Mouse (Mus musculus) E14TG2a.4 (cell line): ENCODE data around the gene Galr3.
A peak's percentile ranks its signal among the peaks of the same experiment; 100 is the strongest.

Source experiments
- H3K27me3 ChIP-seq: 2 replicates; pipeline ENCODE4 v1.6.1; 2014; ENCODE audit warnings: low read length, control low read depth; ENCODE audit not compliant: insufficient read depth
- H3K36me3 ChIP-seq: 2 replicates; pipeline ENCODE4 v1.6.1; 2014; ENCODE audit warnings: low read length, control low read depth; ENCODE audit not compliant: insufficient read depth
- H3K4me1 ChIP-seq: replicated peaks from 2 replicates; pipeline ENCODE4 v1.6.1; 2014; ENCODE audit warnings: low read depth, low read length, control low read depth
- H3K4me3 ChIP-seq: replicated peaks from 2 replicates; pipeline ENCODE4 v1.5.1; 2014; ENCODE audit warnings: mild to moderate bottlenecking, low read length
- H3K9me3 ChIP-seq: 2 replicates; pipeline ENCODE4 v1.6.1; 2014; ENCODE audit warnings: low read length, control low read depth
- CTCF ChIP-seq: conservative IDR thresholded peaks from 2 replicates; pipeline ENCODE4 v1.5.1; 2014; ENCODE audit warnings: low read length
- NANOG ChIP-seq: IDR thresholded peaks from 2 replicates; pipeline ENCODE4 v1.6.1; 2014; ENCODE audit warnings: borderline replicate concordance, low read length, mixed read lengths
- POU5F1 ChIP-seq: IDR thresholded peaks from 2 replicates; pipeline ENCODE4 v1.6.1; 2014; ENCODE audit warnings: low read length, borderline replicate concordance

Galr3 gene

GRCm38 (mm10) chr15:79052366-79052765 lies 10.7 kb downstream of the Galr3 start:
- Histone ChIP-seq H3K36me3 (peaks cover 55% of the 10 kb centered on the region), H3K4me3 (peak overlapping the region; percentile 17), H3K27me3 (0 out of 2 replicates have a peak, but pooled peaks cover 11% of the 10 kb centered on the region), H3K4me1 (peaks cover 56% of the 10 kb centered on the region), H3K9me3 (no peaks in the 10 kb centered on the region)
- TF ChIP-seq NANOG: no peak
- no peak for TF ChIP-seq POU5F1

GRCm38 (mm10) chr15:79056601-79057000 lies 14.9 kb downstream of the Galr3 start:
- TF ChIP-seq CTCF (no peak), NANOG (no peak)
- H3K9me3 ChIP-seq: no peaks in the 10 kb centered on the region

DNA sequence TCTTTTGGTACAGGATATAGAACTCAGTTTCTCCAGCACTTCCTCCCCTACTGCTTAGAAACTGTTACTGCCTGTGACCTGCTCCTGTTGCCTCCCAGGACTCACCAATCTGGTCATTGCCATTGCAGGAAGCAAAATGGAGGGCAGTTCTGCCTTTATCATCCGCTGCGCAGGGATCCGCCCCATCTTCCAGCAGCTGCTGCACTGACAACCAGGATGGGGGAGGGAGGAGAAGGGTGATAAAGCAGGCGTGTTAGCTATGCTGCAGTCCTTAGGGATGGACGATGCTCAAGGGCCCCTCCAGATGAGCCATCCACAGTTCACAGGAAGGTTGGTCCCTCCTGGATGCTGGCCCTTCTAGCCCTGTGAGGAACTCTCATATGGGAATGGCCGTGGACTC lies 16.2 kb downstream of the Galr3 start:
- Histone ChIP-seq H3K9me3 (no peaks in the 10 kb centered on the region), H3K27me3 (no peaks in the 10 kb centered on the region), H3K4me3 (no peak overlapping the region), H3K36me3 (peaks cover 81% of the 10 kb centered on the region), H3K4me1 (peaks cover 35% of the 10 kb centered on the region)
- TF ChIP-seq CTCF: no peak
- TF ChIP-seq NANOG: no peak
- no peak for TF ChIP-seq POU5F1

More at GRCm38 (mm10) chr15:79056601-79057000, 14.9 kb downstream of the Galr3 start:
- peaks cover 87% of the 10 kb centered on the region for H3K36me3 ChIP-seq
- H3K4me1 ChIP-seq: peaks cover 41% of the 10 kb centered on the region
- H3K27me3 ChIP-seq: no peaks in the 10 kb centered on the region
- H3K4me3 ChIP-seq: no peak overlapping the region

- Histone ChIP-seq H3K27me3 (no peaks in the 10 kb centered on the region), H3K4me1 (peaks cover 38% of the 10 kb centered on the region), H3K9me3 (no peaks in the 10 kb centered on the region), H3K36me3 (peaks cover 49% of the 10 kb centered on the region), H3K4me3 (no peak overlapping the region)
- TF ChIP-seq CTCF: no peak
- no peak for TF ChIP-seq NANOG
- TF ChIP-seq POU5F1: no peak
Observed at GRCm38 (mm10) chr15:79060887-79061565, 19.3 kb downstream of the Galr3 start.

DNA sequence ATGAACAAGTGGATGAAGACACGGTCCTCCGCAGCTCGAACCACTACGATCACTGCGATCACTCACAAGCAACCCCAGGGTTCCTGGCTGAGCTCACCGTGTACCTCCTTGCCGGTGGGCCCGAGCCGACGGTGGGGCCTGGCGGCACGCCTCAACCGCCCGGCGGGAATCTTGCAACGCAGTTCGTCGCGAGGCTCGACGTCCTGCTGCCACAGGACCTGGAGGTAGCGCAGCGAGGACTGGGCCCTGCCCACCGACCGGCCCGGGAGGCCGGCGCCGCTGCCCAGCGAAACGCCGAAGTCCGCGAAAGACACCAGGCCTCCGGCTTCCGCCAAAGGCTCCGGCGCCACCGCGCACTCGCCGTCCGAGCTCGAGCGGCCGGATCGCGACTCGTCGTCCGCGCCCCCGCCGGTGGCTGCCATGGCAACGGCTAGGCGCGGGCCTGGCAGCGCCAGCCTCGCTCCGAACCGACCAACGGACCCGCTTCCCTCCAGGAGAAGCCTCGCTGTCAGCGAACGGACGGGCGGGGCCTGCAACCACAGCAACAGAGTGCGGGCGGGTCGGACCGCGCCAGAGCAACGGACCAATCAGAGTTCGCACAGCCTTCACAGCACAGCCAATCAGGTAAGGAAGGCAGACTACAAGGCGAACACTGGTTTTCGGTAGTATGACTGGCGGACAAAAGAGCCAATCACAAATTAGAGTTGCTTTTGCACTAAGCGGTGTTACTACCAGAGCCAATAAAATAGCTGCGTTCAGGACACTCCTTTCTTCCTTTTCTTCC lies 20.9 kb downstream of the Galr3 start, which contains the start of gene Ankrd54:
Gene Ankrd54 (minus strand): TSS at position 518 of the 784 bp plus-strand sequence.
- no peak for TF ChIP-seq POU5F1
- no peak for TF ChIP-seq NANOG
- no peak for TF ChIP-seq CTCF
- Histone ChIP-seq H3K27me3 (no peaks in the 10 kb centered on the region), H3K4me3 (peak within 1 kb of the TSS; percentile 96), H3K36me3 (peaks cover 36% of the 10 kb centered on the region), H3K9me3 (no peaks in the 10 kb centered on the region), H3K4me1 (peaks cover 53% of the 10 kb centered on the region)

DNA sequence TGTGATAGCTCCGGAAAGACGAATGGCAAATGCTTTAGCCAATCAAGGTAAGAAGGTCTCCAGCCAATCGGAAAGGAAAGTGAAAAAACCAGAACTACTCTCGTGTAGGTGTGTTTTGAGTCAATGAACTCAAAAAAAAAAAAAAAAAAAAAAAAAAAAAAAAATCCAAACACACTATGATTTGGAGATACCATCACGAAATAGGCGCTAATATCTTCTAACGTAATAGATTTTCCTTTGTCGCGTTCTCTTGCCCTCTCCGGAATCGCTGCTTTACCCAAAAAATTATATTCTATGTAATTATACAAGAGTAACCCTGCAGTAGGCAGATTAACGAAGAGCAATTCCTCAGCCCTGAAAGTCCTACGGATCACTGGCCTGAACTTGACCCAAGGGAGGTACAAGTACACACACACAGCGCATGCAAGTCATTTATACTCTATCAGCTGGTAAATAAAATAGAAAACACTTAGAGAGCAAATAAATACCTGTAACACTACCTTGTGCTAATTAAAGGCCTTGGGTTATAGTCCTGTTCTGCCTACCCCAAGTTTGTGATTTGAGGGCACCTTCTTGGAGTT lies 21.6 kb downstream of the Galr3 start:
- H3K36me3 ChIP-seq: peaks cover 30% of the 10 kb centered on the region
- TF ChIP-seq POU5F1 (no peak), CTCF (no peak), NANOG (no peak)
- peaks cover 50% of the 10 kb centered on the region for H3K4me1 ChIP-seq
- no peaks in the 10 kb centered on the region for H3K9me3 ChIP-seq
- peak overlapping the region; percentile 74 for H3K4me3 ChIP-seq
- H3K27me3 ChIP-seq: no peaks in the 10 kb centered on the region

DNA sequence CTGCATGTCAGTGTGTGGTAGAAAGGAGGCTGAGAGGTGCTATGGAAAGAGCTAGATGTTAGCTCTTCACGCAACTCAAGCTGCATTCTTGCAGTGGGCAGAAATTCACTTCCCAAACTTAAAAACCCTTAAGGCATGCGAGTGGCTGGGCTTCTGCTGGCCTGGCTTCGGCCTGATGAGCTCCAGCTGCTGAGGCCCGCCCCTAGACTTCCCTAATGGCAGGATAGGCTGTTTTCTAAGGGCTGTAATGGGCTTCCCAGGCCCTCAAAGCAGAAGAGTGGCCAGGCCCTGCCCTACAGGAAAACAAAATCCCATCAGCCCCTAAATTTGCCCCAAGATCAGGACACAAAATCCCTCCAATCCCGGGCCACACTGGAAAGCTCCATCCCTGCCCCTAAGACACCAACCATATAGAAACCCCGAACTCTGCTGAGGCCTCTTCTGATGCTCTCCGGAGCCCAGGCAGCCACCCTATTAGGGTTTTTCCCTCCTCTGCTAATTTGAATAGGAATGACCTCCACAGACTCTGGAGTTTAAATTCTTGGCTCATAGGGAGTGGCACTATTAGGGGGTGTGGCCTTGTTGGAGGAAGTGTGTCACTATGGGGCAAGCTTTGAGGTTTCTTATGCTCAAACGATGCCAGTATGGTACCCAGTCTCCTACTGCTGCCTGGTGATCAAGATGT lies 23.5 kb downstream of the Galr3 start:
- Histone ChIP-seq H3K36me3 (peaks cover 10% of the 10 kb centered on the region), H3K4me1 (peaks cover 55% of the 10 kb centered on the region), H3K27me3 (no peaks in the 10 kb centered on the region), H3K9me3 (no peaks in the 10 kb centered on the region), H3K4me3 (no peak overlapping the region)
- no peak for TF ChIP-seq NANOG
- no peak for TF ChIP-seq CTCF
- TF ChIP-seq POU5F1: no peak

DNA sequence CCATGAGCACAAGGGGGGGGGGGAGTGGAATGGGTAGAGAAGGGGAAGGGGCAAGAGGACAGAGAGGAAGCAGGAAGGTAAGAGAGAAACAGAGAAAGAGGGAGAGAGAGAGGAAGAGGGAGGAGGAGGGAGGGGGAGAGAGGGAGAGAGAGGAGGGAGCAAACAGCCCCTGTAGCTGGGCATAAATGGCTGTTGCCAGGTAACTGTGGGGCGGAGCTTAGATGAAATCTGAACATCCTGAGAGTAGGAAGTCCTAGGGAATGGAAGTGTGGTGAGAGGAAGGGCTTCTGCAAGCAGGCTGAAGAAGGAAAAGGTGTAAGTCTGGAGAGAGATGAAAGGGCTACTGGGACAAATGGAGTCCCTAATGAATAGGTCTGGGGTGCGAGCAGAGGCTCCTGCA lies 24.6 kb downstream of the Galr3 start:
- TF ChIP-seq NANOG (no peak), POU5F1 (no peak), CTCF (no peak)
- no peak overlapping the region for H3K4me3 ChIP-seq
- peaks cover 62% of the 10 kb centered on the region for H3K4me1 ChIP-seq
- no peaks in the 10 kb centered on the region for H3K9me3 ChIP-seq
- H3K36me3 ChIP-seq: no peaks in the 10 kb centered on the region
- H3K27me3 ChIP-seq: no peaks in the 10 kb centered on the region
